Mouse (Mus musculus) midbrain, postnatal 0 days (tissue): ENCODE measurements at regions not wholly inside any gene's neighbourhood (a gene's known extent, or its start where the extent isn't known, plus 50 kb on each side); places are given as distances from the start of the nearest gene placed in this dataset.

ENCODE experiments used
- ATAC-seq: fragments of 200-750 bp; cut with Nextera tagmentation; 2 replicates; pipeline ENCODE4 v1.8.0; 2017; ENCODE audit warnings: moderate number of reproducible peaks, mild to moderate bottlenecking, moderate TSS enrichment, moderate library complexity; ENCODE audit not compliant: low FRiP score
- DNase-seq: peaks from one replicate; pipeline ENCODE4 v3.0.0-alpha.2; 2015; ENCODE audit warnings: low spot score
- H3K27ac ChIP-seq: fragments of 300-500 bp; sonication (generic); 2 replicates; pipeline ENCODE4 v1.5.1; 2014; ENCODE audit warnings: low read depth, mild to moderate bottlenecking, low read length, mixed read lengths
- H3K27me3 ChIP-seq: fragments of 300-500 bp; sonication (generic); 2 replicates; pipeline ENCODE4 v1.6.1; 2014; ENCODE audit warnings: low read length, control low read depth, mixed read lengths; ENCODE audit not compliant: insufficient read depth
- H3K36me3 ChIP-seq: fragments of 300-500 bp; sonication (generic); 2 replicates; pipeline ENCODE4 v1.6.1; 2014; ENCODE audit warnings: low read length, control low read depth, mixed read lengths; ENCODE audit not compliant: insufficient read depth
- H3K4me1 ChIP-seq: fragments of 300-500 bp; sonication (generic); 2 replicates; pipeline ENCODE4 v1.6.1; 2014; ENCODE audit warnings: mild to moderate bottlenecking, control low read depth, antibody characterized with exemption, low read length, mixed read lengths; ENCODE audit not compliant: insufficient read depth
- H3K4me2 ChIP-seq: fragments of 300-500 bp; sonication (generic); 2 replicates; pipeline ENCODE4 v1.6.1; 2014; ENCODE audit warnings: low read depth, mild to moderate bottlenecking, low read length, mixed read lengths; ENCODE audit not compliant: poor library complexity, severe bottlenecking
- H3K4me3 ChIP-seq: fragments of 300-500 bp; sonication (generic); 2 replicates; pipeline ENCODE4 v1.5.1; 2014; ENCODE audit warnings: low read depth, mild to moderate bottlenecking, low read length, moderate library complexity
- H3K9ac ChIP-seq: fragments of 300-500 bp; sonication (generic); replicated peaks from 2 replicates; pipeline ENCODE4 v1.6.1; 2014; ENCODE audit warnings: mild to moderate bottlenecking, low read length, moderate library complexity, mixed read lengths; ENCODE audit not compliant: poor library complexity, severe bottlenecking
- H3K9me3 ChIP-seq: fragments of 300-500 bp; sonication (generic); 2 replicates; pipeline ENCODE4 v1.6.1; 2016; ENCODE audit warnings: low read length, control low read depth
- CTCF ChIP-seq: IDR thresholded peaks from 2 replicates; pipeline ENCODE4 v1.5.1; 2016; ENCODE audit warnings: antibody characterized with exemption, mild to moderate bottlenecking
- WGBS: fragments of 180-500 bp; shearing (Covaris S2); extraction: QIAGEN DNeasy Blood & Tissue Kit; methylation state at CpG from one replicate; pipeline ENCODE4 v1.1.7; 2014; 5-methylcytosine and 5-hydroxymethylcytosine counted together

GRCm38 (mm10) chr12:7910509-7910908 is 66.9 kb upstream of the Apob start:
- WGBS, result 76% methylated on average over 2 of the region's 2 CpGs
- DNase-seq, result no peak
- TF ChIP-seq CTCF, result no peak
- H3K4me2 ChIP-seq, result no peak overlapping the region
- H3K27me3 ChIP-seq, result no peaks in the 10 kb centered on the region
- H3K36me3 ChIP-seq, result no peaks in the 10 kb centered on the region
- ATAC-seq, result no peak
- no peak overlapping the region for H3K4me3 ChIP-seq
- H3K9me3 ChIP-seq, result no peaks in the 10 kb centered on the region
- H3K9ac ChIP-seq, result no peak overlapping the region
- H3K27ac ChIP-seq, result no peak overlapping the region
- H3K4me1 ChIP-seq, result no peaks in the 10 kb centered on the region

GRCm38 (mm10) chr12:7918385-7918784 is 59.1 kb upstream of the Apob start:
- Histone ChIP-seq H3K4me1 (no peaks in the 10 kb centered on the region), H3K4me3 (no peak overlapping the region), H3K36me3 (no peaks in the 10 kb centered on the region), H3K27ac (no peak overlapping the region), H3K9ac (no peak overlapping the region), H3K27me3 (no peaks in the 10 kb centered on the region), H3K4me2 (no peak overlapping the region), H3K9me3 (no peaks in the 10 kb centered on the region)
- WGBS, result 89% methylated on average over 1 of the region's 1 CpGs
- no peak for ATAC-seq
- no peak for TF ChIP-seq CTCF
- DNase-seq, result no peak

- no peak for ATAC-seq
These were observed 58.3 kb upstream of the Apob start for GRCm38 (mm10) chr12:7918967-7919708.

GRCm38 (mm10) chr12:7919709-7920324 is 57.6 kb upstream of the Apob start:
- H3K9me3 ChIP-seq, result no peaks in the 10 kb centered on the region
- ATAC-seq (no peak), DNase-seq (no peak)
- TF ChIP-seq CTCF, result no peak
- H3K27ac ChIP-seq, result no peak overlapping the region
- H3K9ac ChIP-seq, result no peak overlapping the region
- no peak overlapping the region for H3K4me3 ChIP-seq
- WGBS, result 87% methylated on average over 2 of the region's 2 CpGs
- no peaks in the 10 kb centered on the region for H3K27me3 ChIP-seq
- no peaks in the 10 kb centered on the region for H3K36me3 ChIP-seq
- no peaks in the 10 kb centered on the region for H3K4me1 ChIP-seq
- no peak overlapping the region for H3K4me2 ChIP-seq

More at GRCm38 (mm10) chr12:7918967-7919708, 58.3 kb upstream of the Apob start:
- 86% methylated on average over 4 of the region's 4 CpGs for WGBS
- Histone ChIP-seq H3K9ac (no peak overlapping the region), H3K27ac (no peak overlapping the region), H3K4me1 (no peaks in the 10 kb centered on the region), H3K27me3 (no peaks in the 10 kb centered on the region), H3K4me3 (no peak overlapping the region), H3K4me2 (no peak overlapping the region), H3K36me3 (no peaks in the 10 kb centered on the region), H3K9me3 (no peaks in the 10 kb centered on the region)
- DNase-seq, result no peak
- TF ChIP-seq CTCF, result no peak

GRCm38 (mm10) chr12:7920888-7921287 is 56.6 kb upstream of the Apob start:
- no peaks in the 10 kb centered on the region for H3K36me3 ChIP-seq
- no peaks in the 10 kb centered on the region for H3K4me1 ChIP-seq
- no peaks in the 10 kb centered on the region for H3K27me3 ChIP-seq
- H3K4me3 ChIP-seq, result no peak overlapping the region
- no peak overlapping the region for H3K4me2 ChIP-seq
- DNase-seq (no peak), ATAC-seq (no peak)
- WGBS, result 89% methylated on average over 1 of the region's 1 CpGs
- H3K27ac ChIP-seq, result no peak overlapping the region
- H3K9me3 ChIP-seq, result no peaks in the 10 kb centered on the region
- TF ChIP-seq CTCF, result no peak
- H3K9ac ChIP-seq, result no peak overlapping the region
